Mouse (Mus musculus) E14TG2a.4 (cell line): ENCODE results near the gene Tmem9.

Experiments used
- H3K27me3 ChIP-seq: 2 replicates; pipeline ENCODE4 v1.6.1; 2014; ENCODE audit warnings: low read length, control low read depth; ENCODE audit not compliant: insufficient read depth
- H3K36me3 ChIP-seq: 2 replicates; pipeline ENCODE4 v1.6.1; 2014; ENCODE audit warnings: low read length, control low read depth; ENCODE audit not compliant: insufficient read depth
- H3K4me1 ChIP-seq: replicated peaks from 2 replicates; pipeline ENCODE4 v1.6.1; 2014; ENCODE audit warnings: low read depth, low read length, control low read depth
- H3K4me3 ChIP-seq: replicated peaks from 2 replicates; pipeline ENCODE4 v1.5.1; 2014; ENCODE audit warnings: mild to moderate bottlenecking, low read length
- H3K9me3 ChIP-seq: 2 replicates; pipeline ENCODE4 v1.6.1; 2014; ENCODE audit warnings: low read length, control low read depth
- CTCF ChIP-seq: conservative IDR thresholded peaks from 2 replicates; pipeline ENCODE4 v1.5.1; 2014; ENCODE audit warnings: low read length
- NANOG ChIP-seq: IDR thresholded peaks from 2 replicates; pipeline ENCODE4 v1.6.1; 2014; ENCODE audit warnings: borderline replicate concordance, low read length, mixed read lengths
- POU5F1 ChIP-seq: IDR thresholded peaks from 2 replicates; pipeline ENCODE4 v1.6.1; 2014; ENCODE audit warnings: low read length, borderline replicate concordance

The Tmem9 gene

GRCm38 (mm10) chr1:136061041-136061789 lies 53.3 kb downstream of the Tmem9 start:
- Histone ChIP-seq H3K4me3 (no peak overlapping the region), H3K27me3 (peaks cover 32% of the 10 kb centered on the region), H3K36me3 (no peaks in the 10 kb centered on the region), H3K9me3 (no peaks in the 10 kb centered on the region), H3K4me1 (no peaks in the 10 kb centered on the region; the same call in 1 of the 2 replicates)
- no peak for TF ChIP-seq NANOG
- TF ChIP-seq CTCF = no peak
- no peak for TF ChIP-seq POU5F1

GRCm38 (mm10) chr1:136061790-136062141 lies 53.8 kb downstream of the Tmem9 start:
- Histone ChIP-seq H3K4me3 (no peak overlapping the region), H3K27me3 (peaks cover 32% of the 10 kb centered on the region), H3K36me3 (no peaks in the 10 kb centered on the region), H3K9me3 (no peaks in the 10 kb centered on the region), H3K4me1 (no peaks in the 10 kb centered on the region; the same call in 1 of the 2 replicates)
- TF ChIP-seq POU5F1 (no peak), NANOG (no peak), CTCF (no peak)

DNA sequence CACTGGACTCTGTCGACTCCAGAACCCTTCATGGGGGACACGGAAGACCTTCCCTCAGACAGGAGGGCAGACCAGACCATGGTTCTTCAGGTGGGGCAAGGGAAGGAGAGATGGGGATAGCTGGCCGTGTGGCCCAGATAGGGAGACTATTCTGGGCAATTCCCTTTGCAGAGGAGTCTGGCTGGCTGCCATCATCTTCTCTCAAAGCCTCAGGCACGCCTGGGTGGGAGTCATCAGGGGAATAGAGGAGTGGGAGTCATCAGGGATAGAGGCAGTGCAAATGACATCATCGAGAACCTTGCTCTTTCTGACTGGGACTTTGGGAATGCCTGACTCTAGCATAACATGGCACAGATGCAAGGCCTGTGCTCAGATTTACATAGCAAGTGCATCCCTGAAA lies 56.0 kb downstream of the Tmem9 start:
- Histone ChIP-seq H3K4me1 (no peaks in the 10 kb centered on the region; the same call in 1 of the 2 replicates), H3K9me3 (no peaks in the 10 kb centered on the region), H3K36me3 (no peaks in the 10 kb centered on the region), H3K4me3 (no peak overlapping the region), H3K27me3 (peaks cover 35% of the 10 kb centered on the region)
- TF ChIP-seq NANOG = no peak
- no peak for TF ChIP-seq POU5F1
- no peak for TF ChIP-seq CTCF

- TF ChIP-seq CTCF (no peak), NANOG (no peak), POU5F1 (no peak)
Measured at GRCm38 (mm10) chr1:136066621-136067020, 58.7 kb downstream of the Tmem9 start.

DNA sequence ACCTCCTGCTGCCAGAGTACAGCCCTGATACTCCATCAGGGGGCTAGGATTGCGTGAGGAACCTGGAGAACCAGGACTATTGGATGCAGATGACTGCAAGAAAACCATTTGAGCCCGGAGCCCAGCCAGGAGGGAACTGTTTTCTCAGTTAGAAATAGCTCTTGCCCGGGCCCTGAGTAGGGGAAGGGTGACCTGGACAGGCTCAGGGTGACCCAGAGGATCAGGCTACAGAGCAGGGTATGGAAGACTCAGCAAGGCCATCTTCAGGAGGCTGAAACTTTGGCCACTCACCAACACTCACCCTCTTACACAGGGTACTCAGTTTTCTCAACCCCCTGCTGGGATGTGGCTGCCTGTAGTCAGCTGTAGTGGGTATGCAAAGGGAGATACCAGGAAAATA lies 59.6 kb downstream of the Tmem9 start:
- Histone ChIP-seq H3K36me3 (no peaks in the 10 kb centered on the region), H3K4me1 (no peaks in the 10 kb centered on the region), H3K4me3 (no peak overlapping the region), H3K9me3 (no peaks in the 10 kb centered on the region), H3K27me3 (peaks cover 22% of the 10 kb centered on the region)
- TF ChIP-seq CTCF = no peak
- no peak for TF ChIP-seq NANOG
- TF ChIP-seq POU5F1 = no peak

More at GRCm38 (mm10) chr1:136066621-136067020, 58.7 kb downstream of the Tmem9 start:
- Histone ChIP-seq H3K4me3 (no peak overlapping the region), H3K36me3 (no peaks in the 10 kb centered on the region), H3K9me3 (no peaks in the 10 kb centered on the region), H3K27me3 (peaks cover 23% of the 10 kb centered on the region), H3K4me1 (no peaks in the 10 kb centered on the region)

GRCm38 (mm10) chr1:136076086-136076485 lies 68.1 kb downstream of the Tmem9 start:
- TF ChIP-seq NANOG (no peak), CTCF (peak; percentile 54)
- H3K4me3 ChIP-seq = no peak overlapping the region
- no peaks in the 10 kb centered on the region for H3K36me3 ChIP-seq
- H3K4me1 ChIP-seq = no peaks in the 10 kb centered on the region
- peaks cover 15% of the 10 kb centered on the region for H3K27me3 ChIP-seq
- H3K9me3 ChIP-seq = no peaks in the 10 kb centered on the region

DNA sequence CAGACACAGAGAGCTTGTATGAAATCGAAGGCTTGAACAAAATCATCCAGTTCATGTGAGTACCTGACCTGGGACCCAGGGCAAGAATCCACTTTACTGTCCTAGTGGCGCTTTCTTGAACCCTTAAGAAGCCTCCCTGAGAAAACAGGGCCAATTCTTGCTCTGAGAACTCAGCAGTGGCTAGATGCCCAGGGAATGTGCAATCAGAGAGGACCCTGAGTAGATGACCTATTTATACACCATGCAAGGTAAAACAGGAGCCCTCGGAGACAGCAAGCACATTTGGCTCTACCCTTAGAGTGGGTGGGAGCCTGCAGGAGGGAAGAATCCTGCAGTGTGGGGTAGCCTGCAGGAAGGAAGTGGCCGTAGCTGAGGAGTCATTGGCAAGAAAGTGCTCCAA lies 69.7 kb downstream of the Tmem9 start:
- TF ChIP-seq NANOG = no peak
- no peak for TF ChIP-seq POU5F1
- no peak for TF ChIP-seq CTCF
- Histone ChIP-seq H3K27me3 (peaks cover 15% of the 10 kb centered on the region), H3K9me3 (no peaks in the 10 kb centered on the region), H3K4me3 (no peak overlapping the region), H3K4me1 (no peaks in the 10 kb centered on the region), H3K36me3 (no peaks in the 10 kb centered on the region)

DNA sequence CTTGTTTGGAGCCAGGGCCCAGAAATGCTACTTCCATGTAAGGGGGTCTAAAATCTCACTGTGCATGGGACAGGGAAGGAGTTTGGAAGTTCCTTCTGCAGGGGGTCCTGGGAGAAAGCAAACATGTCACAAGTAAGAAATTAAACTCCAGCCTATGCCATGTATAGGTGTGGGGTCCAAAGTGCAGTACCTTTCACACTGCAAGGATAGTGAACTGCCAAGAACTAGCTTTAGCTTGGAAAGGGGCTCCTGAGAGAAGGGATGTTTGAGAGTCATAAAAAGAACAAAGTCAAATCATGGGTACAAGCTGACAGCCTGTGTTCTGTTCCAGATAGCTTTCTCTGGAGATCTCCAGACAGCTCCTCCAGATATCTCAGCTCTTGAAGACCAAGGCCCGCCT lies 73.2 kb downstream of the Tmem9 start:
- H3K36me3 ChIP-seq = no peaks in the 10 kb centered on the region
- no peak overlapping the region for H3K4me3 ChIP-seq
- TF ChIP-seq NANOG (no peak), CTCF (no peak), POU5F1 (no peak)

More for the DNA sequence above, 73.2 kb downstream of the Tmem9 start:
- peaks cover 26% of the 10 kb centered on the region for H3K27me3 ChIP-seq
- no peaks in the 10 kb centered on the region for H3K9me3 ChIP-seq
- H3K4me1 ChIP-seq = no peaks in the 10 kb centered on the region
